Mouse (Mus musculus): Measurements from ENCODE around the gene Sympk. TPM values are rescaled to one million over a fixed set of nuclear protein-coding genes. Genes with fewer than 3 reads are reported as not detected.
A peak's percentile ranks its signal among the peaks of the same experiment; 100 is the strongest.

Gene Sympk
- total RNA-seq, 2 experiments from 2014 or later, result 122 to 133 TPM

DNA sequence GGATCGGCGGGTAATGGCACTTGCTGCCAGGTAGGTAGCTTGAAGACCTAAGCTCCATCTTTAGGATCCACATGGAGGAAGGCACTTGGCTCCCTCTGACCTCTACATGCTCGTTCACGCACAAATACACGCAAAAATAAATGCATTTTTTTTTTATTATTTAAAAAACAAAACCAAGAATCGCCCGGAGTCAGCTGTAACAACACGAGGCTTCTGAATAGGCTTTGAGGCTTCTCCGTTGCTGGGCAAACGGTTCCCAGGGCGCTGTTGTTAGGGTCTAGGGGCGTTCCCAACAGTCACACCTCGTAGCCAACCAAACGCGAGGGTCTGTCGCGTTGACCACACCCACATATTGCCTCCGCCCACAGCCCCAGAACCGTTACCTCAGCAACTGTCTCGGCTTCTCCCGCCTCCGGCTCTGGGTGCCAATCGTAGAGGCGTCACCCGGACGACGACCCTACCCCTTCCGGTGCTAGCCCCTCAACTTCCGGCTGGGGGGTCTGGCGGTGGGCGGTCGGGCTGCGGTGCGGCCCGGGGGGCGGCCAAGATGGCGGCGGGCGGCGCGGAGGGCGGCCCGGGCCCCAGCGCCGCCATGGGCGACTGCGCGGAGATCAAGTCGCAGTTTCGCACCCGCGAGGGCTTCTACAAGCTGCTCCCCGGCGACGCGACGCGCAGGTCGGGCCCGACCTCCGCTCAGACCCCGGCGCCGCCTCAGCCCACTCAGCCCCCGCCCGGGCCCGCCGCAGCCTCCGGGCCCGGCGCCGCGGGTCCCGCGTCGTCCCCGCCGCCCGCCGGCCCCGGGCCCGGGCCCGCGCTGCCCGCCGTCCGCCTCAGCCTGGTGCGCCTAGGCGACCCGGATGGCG lies 51.8 kb downstream of the Sympk start, which contains the start of gene Dmwd:
Gene Dmwd (plus strand): TSS at position 505 of the 863 bp plus-strand sequence.
- DNase-seq (ENCODE audit: low spot score in 2 of 2), result peak; percentile 95 to 98
- intact Hi-C loops (cut with DNase I), result no loop called here

DNA sequence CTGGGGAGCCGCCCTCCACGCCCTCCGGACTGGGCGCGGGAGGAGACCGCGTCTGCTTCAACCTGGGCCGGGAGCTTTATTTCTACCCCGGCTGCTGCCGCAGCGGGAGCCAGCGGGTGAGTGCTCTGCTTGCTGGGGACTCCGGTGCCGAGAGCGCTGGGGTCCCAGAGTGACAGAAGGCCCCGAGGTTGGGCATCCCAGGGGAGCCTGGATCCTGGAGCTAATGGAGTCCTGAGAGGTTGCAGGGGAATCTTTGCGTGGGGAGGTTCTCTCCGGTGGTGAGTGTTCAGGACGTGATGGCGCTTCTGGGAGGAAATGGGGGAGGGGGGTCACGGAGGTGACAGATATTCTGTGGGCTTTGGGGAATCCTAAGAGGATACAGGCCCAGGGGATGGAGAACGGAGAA lies 52.4 kb downstream of the Sympk start:
- intact Hi-C loops (cut with DNase I), result no loop called here

DNA sequence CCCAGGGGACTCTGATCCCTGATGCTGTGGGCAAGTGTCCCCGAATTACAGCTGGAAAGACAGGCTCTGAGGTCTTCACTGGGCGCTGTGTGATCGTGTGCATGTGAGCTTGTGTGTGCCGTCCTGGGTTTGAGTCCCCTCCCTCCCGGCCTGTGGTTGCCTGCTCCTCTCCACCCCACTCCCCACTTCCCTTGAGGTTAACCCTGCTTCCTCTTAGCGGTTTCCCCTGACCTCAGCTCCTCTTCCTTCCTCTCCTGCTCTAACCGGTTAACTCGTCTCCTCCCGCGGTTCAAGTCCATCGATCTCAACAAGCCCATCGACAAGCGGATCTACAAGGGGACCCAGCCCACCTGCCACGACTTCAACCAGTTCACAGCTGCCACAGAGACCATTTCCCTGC lies 53.6 kb downstream of the Sympk start:
- intact Hi-C loops (cut with DNase I), result no loop called here
- no peak for DNase-seq (ENCODE audit: low spot score in 2 of 2)

More for the DNA sequence above, 52.4 kb downstream of the Sympk start:
- no peak for DNase-seq (ENCODE audit: low spot score in 2 of 2)

DNA sequence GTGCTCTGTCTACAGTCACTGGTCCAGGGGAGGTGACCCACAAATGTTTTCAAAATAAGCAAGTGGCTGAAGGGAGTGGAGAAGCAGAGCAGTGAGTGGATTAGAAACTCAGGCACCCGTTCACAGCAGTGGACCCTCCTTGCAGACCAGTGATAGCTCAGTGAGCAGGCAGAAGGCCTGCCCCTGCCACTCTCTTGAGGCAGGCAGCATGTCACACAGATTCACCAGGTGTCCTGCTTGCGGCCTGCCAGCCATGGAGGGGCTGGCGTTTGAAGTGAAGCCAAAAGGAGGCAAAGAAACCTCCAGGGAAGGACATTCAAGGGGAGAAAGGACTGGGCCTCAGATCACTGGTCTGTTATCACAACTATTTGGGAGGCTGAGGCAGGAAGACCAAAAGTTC lies 54.6 kb downstream of the Sympk start:
- intact Hi-C loops (cut with DNase I), result no loop called here
- DNase-seq (ENCODE audit: low spot score in 2 of 2), result no peak

DNA sequence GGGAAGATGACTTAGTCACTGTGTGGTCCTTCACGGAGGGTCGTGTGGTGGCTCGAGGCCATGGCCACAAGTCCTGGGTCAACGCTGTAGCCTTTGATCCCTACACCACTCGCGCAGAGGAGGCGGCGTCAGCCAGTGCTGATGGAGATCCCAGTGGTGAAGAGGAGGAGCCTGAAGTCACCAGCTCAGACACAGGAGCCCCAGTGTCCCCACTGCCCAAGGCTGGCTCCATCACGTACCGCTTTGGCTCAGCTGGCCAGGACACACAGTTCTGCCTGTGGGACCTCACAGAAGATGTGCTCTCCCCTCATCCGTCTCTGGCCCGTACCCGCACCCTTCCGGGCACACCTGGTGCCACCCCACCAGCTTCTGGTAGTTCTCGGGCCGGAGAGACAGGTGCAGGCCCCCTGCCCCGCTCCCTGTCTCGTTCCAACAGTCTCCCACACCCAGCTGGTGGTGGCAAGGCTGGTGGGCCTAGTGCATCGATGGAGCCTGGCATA lies 56.3 kb downstream of the Sympk start:
- DNase-seq (ENCODE audit: low spot score in 2 of 2), result no peak
- intact Hi-C loops (cut with DNase I), result no loop called here

DNA sequence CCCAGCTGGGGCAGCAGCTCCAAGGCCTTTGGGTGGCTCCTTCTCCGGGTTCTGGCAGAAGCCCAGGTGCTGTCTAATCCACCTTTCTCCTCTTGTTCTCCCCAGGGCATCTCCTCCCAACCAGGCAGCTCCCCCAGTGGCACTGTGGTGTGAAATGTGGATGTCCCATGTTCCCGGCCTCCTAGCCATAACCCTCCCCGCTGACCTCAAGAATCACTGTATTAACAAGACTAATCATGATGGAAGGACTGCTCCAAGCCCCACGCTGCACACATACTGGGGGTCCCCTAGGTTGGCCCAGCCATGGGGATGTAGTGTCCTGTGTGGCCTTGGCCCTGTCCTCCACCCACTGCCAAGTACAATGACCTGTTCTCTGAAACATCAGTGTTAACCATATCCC lies 58.0 kb downstream of the Sympk start:
- intact Hi-C loops (cut with DNase I), result no loop called here
- DNase-seq (ENCODE audit: low spot score in 2 of 2), result no peak

DNA sequence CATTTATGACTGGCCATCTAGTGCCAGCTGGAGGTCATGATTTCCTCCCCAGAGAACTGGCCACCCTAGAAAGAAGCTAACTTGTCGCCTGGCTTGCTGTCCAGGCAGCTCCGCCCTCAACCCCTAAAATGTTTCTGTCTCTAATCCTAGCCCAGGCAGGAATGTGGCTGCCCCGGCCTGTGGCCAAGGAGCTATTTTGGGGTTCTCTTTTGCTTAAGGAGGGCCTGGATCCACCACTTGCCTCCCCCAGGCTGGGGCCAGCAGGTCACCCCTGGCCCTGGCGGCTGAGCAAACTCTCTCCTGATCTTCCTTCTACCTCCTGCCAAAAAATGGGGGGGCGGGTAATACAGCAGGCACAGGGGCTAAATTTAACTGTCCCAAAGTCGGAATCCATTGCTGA lies 58.9 kb downstream of the Sympk start:
- DNase-seq (ENCODE audit: low spot score in 2 of 2), result no peak
- intact Hi-C loops (cut with DNase I), result no loop called here

DNA sequence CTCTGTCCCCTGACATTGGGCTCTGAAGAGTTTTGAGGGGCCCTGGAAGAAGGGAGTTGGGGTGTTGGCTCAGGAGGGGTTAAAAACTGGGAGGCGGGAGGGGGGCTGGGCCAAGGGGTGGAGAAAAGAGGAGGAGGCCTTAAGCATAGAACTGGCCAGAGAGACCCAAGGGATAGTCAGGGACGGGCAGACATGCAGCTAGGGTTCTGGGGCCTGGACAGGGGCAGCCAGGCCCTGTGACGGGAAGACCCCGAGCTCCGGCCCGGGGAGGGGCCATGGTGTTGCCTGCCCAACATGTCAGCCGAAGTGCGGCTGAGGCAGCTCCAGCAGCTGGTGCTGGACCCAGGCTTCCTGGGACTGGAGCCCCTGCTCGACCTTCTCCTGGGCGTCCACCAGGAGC lies 59.5 kb downstream of the Sympk start, which contains the start of gene Dmpk:
Gene Dmpk (plus strand): TSS at position 149 of the 400 bp plus-strand sequence.
- DNase-seq (ENCODE audit: low spot score in 2 of 2), result no peak
- intact Hi-C loops (cut with DNase I), result no loop called here

DNA sequence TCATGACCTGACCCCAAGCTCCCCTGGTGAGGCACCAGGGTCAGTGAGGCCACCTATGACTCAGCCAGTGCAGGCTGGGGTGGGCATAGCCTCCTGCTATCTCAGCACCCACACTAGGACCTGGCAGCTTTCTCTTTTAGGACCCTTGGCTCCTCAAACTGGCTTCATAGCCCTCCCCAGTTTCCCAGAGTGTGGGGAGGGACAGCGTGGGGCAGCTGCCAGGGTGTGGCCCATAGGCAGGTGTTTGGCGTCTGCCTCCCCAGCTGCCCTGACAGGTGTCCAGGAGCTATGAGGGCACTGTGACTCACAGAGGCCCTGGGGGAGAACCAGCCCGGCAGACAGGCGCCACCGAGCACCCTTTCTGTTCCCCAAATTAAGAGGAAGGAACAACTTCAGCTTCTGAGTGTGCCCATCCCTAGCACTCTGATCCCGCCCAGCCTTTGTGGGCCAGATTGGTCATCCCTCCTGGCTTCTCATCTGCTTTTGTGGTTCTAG lies 60.1 kb downstream of the Sympk start:
- intact Hi-C loops (cut with DNase I), result no loop called here
- DNase-seq (ENCODE audit: low spot score in 2 of 2), result no peak

DNA sequence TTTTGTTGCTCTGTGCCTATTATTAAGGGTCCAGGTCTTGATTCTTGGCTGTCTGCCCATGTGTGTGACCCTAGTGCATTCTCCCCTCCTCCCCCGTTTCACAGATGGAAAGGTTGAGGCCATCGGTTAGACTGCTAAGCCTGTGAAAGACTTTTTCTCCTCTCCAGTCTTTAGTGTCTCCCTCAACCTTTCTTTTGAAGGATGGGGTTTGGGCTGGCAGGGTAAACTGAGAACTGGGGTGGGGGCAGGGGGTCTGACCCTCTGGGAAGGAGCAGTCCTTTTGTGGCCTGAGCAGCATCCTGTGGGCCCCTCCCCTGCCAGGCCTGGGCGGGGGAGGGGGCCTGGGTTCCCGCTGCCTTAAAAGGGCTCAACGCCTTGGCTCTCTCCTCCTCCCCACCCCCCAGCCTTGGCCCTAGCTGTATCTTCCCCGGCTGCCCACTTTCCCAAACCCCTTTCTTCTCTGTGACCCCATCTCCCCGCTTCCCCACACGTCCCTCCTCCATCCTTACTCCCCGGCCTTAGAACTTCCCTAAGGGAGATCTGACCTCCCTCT lies 60.8 kb downstream of the Sympk start:
- DNase-seq (ENCODE audit: low spot score in 2 of 2), result no peak
- intact Hi-C loops (cut with DNase I), result no loop called here

DNA sequence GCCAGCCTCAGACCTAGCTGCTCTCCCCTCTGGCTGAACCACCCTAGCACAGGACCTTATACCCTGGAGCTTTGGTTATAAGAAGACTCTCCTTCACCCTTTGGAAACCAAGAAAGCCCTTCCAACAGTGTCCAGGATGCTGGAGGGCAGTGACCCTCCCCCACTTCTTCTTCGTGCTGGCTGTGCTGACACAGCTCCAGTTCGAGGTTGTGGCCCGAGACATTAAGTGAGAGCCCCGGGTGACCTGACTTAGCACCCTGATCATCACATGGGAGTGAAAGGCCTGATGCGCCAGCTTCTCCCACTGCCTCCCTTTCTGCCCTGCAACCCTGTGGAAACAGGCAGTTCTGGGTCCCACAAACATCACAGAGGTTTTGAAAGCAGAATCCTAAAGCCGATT lies 61.3 kb downstream of the Sympk start:
- no peak for DNase-seq (ENCODE audit: low spot score in 2 of 2)
- intact Hi-C loops (cut with DNase I), result no loop called here

DNA sequence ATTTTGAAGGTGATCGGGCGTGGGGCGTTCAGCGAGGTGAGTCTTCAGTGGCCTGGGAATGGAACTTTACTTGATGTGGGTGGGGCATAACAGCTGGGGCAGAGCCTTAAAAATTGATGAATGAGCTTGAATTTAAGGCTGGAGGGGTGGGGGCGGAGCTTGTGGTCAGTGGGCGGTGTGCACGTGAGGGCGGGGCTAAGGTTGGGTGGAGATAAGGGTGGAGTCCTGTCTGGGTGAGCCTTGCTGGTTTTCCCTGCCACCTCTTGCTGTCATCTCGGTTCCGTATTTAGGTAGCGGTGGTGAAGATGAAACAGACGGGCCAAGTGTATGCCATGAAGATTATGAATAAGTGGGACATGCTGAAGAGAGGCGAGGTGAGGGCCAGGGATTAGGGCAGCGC lies 61.9 kb downstream of the Sympk start:
- intact Hi-C loops (cut with DNase I), result no loop called here

DNA sequence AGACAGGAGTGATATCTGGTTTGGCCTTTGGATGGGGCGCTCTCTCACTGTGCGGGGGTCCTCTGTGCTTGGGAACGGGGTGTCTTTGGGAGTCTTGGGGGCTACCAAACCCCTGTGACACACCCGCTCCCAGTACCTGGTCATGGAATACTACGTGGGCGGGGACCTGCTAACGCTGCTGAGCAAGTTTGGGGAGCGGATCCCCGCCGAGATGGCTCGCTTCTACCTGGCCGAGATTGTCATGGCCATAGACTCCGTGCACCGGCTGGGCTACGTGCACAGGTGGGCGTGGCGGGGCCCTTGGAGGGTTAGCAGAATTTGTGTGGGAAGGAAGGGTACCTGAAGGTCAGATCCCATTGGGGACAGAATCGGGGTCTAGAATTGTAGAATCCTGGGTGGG lies 62.6 kb downstream of the Sympk start:
- intact Hi-C loops (cut with DNase I), result no loop called here
- DNase-seq (ENCODE audit: low spot score in 2 of 2), result no peak

More for the DNA sequence above, 61.9 kb downstream of the Sympk start:
- DNase-seq (ENCODE audit: low spot score in 2 of 2), result no peak

DNA sequence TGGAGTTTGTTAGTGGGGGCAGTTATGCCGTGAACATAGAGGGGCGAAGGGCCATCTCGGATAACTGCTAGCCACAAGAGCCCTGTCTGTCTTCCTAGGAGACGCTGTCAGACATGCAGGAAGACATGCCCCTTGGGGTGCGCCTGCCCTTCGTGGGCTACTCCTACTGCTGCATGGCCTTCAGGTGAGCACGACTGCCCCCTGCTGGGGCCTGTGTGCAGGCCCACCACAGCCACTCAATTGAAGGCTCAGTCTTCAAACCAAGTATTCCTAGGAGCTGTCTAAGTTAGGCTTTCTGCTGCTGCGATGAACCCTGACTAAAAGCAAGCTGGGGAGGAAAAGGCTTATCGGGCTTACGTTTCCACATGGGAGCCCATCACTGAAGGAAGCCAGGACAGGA lies 64.6 kb downstream of the Sympk start:
- DNase-seq (ENCODE audit: low spot score in 2 of 2), result peak; percentile 47 to 55
- intact Hi-C loops (cut with DNase I), result no loop called here

DNA sequence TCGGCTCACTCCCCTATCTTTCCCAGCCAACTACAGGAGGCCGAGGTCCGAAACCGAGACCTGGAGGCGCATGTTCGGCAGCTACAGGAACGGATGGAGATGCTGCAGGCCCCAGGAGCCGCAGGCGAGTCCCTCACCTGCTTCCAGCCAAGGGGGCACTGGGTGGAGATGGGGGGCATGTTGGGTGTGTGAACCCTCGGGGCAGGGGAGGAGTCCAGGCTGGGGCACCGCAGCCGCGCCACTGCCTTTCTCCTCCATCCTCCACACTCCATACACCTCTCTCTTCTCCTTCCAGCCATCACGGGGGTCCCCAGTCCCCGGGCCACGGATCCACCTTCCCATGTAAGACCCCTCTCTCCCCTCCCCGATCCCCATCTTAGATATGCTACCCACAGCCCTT lies 67.7 kb downstream of the Sympk start:
- no peak for DNase-seq (ENCODE audit: low spot score in 2 of 2)
- intact Hi-C loops (cut with DNase I), result loop anchor here (1.0 kb wide), 1 partner anchor 23 kb away; no protein-coding TSS in a partner anchor

DNA sequence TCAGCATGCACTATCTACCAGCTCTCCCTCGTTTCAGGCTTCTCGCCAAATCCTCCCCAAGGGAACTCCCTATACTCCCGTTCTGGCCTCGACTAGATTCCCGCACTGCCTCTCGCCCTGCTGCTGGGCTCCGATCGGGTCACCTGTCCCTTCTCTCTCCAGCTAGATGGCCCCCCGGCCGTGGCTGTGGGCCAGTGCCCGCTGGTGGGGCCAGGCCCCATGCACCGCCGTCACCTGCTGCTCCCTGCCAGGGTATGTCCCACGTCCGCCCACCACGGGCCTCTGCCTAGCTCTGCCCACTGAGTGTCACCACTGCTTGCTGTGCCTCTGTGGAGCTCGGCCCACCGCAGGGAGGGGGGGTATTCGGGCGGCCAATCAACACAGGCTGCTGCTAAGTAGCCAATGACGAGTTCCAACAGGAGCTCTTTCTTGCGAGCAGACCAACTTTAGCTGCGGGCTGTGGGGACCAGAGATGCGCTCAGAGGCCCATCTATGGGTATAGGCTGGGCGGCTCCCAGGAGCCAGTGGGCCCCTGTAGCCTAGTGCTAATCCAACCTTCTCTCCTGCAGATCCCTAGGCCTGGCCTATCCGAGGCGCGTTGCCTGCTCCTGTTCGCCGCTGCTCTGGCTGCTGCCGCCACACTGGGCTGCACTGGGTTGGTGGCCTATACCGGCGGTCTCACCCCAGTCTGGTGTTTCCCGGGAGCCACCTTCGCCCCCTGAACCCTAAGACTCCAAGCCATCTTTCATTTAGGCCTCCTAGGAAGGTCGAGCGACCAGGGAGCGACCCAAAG lies 68.4 kb downstream of the Sympk start:
- intact Hi-C loops (cut with DNase I), result loop anchor here (1.0 kb wide), 1 partner anchor 23 kb away; no protein-coding TSS in a partner anchor
- no peak for DNase-seq (ENCODE audit: low spot score in 2 of 2)

DNA sequence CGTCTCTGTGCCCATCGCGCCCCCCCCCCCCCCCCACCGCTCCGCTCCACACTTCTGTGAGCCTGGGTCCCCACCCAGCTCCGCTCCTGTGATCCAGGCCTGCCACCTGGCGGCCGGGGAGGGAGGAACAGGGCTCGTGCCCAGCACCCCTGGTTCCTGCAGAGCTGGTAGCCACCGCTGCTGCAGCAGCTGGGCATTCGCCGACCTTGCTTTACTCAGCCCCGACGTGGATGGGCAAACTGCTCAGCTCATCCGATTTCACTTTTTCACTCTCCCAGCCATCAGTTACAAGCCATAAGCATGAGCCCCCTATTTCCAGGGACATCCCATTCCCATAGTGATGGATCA lies 69.0 kb downstream of the Sympk start:
- peak; percentile 70 for DNase-seq (ENCODE audit: low spot score in 2 of 2)
- intact Hi-C loops (cut with DNase I), result no loop called here

DNA sequence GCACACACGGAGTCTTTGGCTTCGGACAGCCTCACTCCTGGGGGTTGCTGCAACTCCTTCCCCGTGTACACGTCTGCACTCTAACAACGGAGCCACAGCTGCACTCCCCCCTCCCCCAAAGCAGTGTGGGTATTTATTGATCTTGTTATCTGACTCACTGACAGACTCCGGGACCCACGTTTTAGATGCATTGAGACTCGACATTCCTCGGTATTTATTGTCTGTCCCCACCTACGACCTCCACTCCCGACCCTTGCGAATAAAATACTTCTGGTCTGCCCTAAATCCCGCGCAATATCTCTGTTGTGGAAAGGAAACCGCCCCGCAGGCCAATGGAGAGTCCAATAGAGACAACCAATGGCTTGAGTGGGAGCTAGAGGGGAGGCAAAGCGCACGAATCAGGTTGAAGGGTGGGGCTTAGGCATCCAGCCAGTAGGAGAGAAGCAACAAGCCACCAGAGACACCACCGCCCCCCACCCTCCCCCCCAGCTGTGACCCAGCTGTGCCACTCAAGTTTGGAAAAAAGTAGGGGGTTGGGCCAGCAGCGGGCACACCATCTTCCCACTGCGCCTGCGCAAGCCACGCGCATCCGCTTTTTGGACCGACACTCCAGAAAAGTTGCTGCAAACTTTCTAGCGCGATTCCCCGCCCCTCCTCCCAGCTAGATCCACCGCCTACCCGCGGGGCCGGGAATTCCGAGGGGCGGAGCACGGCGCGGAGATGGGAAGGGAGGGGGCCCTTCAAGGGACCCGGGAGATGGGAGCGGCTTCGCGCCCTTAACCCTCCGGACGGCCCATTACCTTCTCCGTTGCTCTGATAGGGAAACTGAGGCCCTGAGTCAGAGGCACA lies 69.6 kb downstream of the Sympk start:
- intact Hi-C loops (cut with DNase I), result loop anchor here (2.0 kb wide), 1 partner anchor 25 kb away; the partner anchor contains the start of genes Fbxo46 and Gm4969
- DNase-seq (ENCODE audit: low spot score in 2 of 2), result peak; percentile 82 to 83

DNA sequence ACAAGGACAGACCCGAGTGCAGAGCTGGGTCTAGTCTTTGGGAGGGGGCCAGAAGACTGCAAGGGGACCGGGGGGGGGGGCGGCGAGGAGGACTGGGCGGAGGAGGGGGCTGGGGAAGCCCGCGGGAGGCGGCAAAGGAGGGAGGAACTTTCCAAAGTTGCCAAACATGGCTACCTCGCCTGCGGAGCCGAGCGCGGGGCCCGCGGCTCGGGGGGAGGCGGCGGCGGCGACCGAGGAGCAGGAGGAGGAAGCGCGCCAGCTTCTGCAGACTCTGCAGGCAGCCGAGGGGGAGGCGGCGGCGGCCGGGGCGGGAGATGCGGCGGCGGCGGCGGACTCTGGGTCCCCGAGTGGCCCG lies 70.3 kb downstream of the Sympk start, which contains the start of gene Six5:
Gene Six5 (plus strand): TSS at position 124 of the 355 bp plus-strand sequence.
- DNase-seq (ENCODE audit: low spot score in 2 of 2), result no peak
- intact Hi-C loops (cut with DNase I), result loop anchor here (2.0 kb wide), 1 partner anchor 24 kb away; the partner anchor contains the start of genes Fbxo46 and Gm4969

Measured in left cerebral cortex, postnatal 25 days (tissue).